Mouse (Mus musculus): ENCODE results near the gene Aunip.

DNA sequence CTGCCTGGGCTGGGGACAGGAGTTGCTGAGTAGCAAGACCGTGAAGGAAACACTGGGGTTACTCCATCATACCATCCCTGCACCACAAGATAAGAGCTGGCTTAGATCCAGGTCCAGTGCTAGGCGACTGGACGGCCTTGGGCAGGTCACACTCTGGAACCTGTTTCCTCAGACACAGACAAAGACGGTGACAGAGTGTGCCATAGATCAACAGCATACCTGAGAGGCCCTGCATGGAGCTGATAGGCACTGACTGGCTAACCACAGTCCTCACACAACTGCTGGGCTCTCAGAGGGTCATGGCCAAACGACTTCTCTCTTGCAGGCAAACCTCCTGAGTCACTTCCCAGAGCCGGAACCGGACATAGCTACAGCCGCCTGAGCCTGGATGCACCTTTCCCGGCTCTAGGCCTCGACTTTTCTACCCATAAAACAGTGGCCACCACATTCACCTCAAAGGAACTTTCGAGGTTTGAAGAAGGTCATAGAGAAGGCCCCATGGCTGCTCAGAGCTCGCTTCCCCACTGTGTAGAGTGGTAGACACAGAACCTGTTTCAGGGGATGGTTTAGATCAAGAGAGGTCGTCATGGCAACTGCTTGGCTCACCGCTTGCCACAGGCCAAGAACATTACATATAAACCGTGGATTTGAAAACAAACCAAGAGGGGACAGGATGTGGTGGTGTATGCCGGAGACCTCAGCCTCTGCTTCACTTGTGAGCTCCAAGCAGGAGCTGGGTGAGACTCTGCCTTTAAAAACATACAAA, 15.8 kb upstream of the Aunip start:
- TF ChIP-seq CTCF (IDR thresholded peaks at IDR 0.05; ENCODE audit: low read depth, low read length) = no peak
- no peak for TF ChIP-seq POLR2A (IDR thresholded peaks at IDR 0.05; ENCODE audit: extremely low read depth, insufficient read depth, low read length)
